Mouse (Mus musculus): ENCODE results near the gene 1700015G11Rik. TPM values are rescaled to one million over a fixed set of nuclear protein-coding genes. Genes with fewer than 3 reads are reported as not detected.

The 1700015G11Rik gene
- polyA plus RNA-seq, 1 experiment from 2014 or later: not detected

GRCm38 (mm10) chr7:51967581-51967980 is 47.9 kb downstream of the 1700015G11Rik start:
- H3K9me3 ChIP-seq (replicated peaks): no peaks in the 10 kb centered on the region
- H3K27me3 ChIP-seq: no peaks in the 10 kb centered on the region
- 52% methylated on average over 4 of the region's 4 CpGs for WGBS (ENCODE audit: insufficient replicate concordance)
- H3K4me3 ChIP-seq (replicated peaks): no peak overlapping the region
- no peak overlapping the region for H3K4me2 ChIP-seq
- H3K27ac ChIP-seq (replicated peaks): no peak overlapping the region
- H3K4me1 ChIP-seq (replicated peaks): no peaks in the 10 kb centered on the region
- no peak for ATAC-seq (ENCODE audit: insufficient read depth)
- H3K36me3 ChIP-seq (replicated peaks): no peaks in the 10 kb centered on the region
- no peak overlapping the region for H3K9ac ChIP-seq

GRCm38 (mm10) chr7:51964681-51965080 is 50.8 kb downstream of the 1700015G11Rik start:
- Histone ChIP-seq H3K27me3 (no peaks in the 10 kb centered on the region), H3K4me1 (replicated peaks) (no peaks in the 10 kb centered on the region), H3K27ac (replicated peaks) (no peak overlapping the region)

GRCm38 (mm10) chr7:51962219-51962952 is 53.1 kb downstream of the 1700015G11Rik start:
- Histone ChIP-seq H3K36me3 (replicated peaks) (no peaks in the 10 kb centered on the region), H3K4me3 (replicated peaks) (no peak overlapping the region), H3K9ac (no peak overlapping the region), H3K4me2 (no peak overlapping the region), H3K9me3 (replicated peaks) (no peaks in the 10 kb centered on the region), H3K27me3 (no peaks in the 10 kb centered on the region), H3K4me1 (replicated peaks) (no peaks in the 10 kb centered on the region), H3K27ac (replicated peaks) (no peak overlapping the region)
- ATAC-seq (ENCODE audit: insufficient read depth): no peak
- 67% methylated on average over 10 of the region's 10 CpGs for WGBS (ENCODE audit: insufficient replicate concordance)

More at GRCm38 (mm10) chr7:51964681-51965080, 50.8 kb downstream of the 1700015G11Rik start:
- Histone ChIP-seq H3K4me3 (replicated peaks) (no peak overlapping the region), H3K9me3 (replicated peaks) (no peaks in the 10 kb centered on the region), H3K9ac (no peak overlapping the region), H3K4me2 (no peak overlapping the region), H3K36me3 (replicated peaks) (no peaks in the 10 kb centered on the region)
- 71% methylated on average over 7 of the region's 7 CpGs for WGBS (ENCODE audit: insufficient replicate concordance)
- no peak for ATAC-seq (ENCODE audit: insufficient read depth)

Other genes starting within 250 kb of the 1700015G11Rik start
- gene Gas2, start 153.7 kb downstream of the 1700015G11Rik start, polyA plus RNA-seq (2015; fragmentation: Nextera tagmentation; extraction: Ambion mirVana): 5.6 and 6.2 TPM in 2 replicates
- 5.4 and 6.4 TPM in 2 replicates for gene Fancf, start 153.5 kb downstream of the 1700015G11Rik start, polyA plus RNA-seq (2015; fragmentation: Nextera tagmentation; extraction: Ambion mirVana)
- gene Svip, start 9.7 kb downstream of the 1700015G11Rik start, polyA plus RNA-seq (2015; fragmentation: Nextera tagmentation; extraction: Ambion mirVana): 17.9 and 19.8 TPM in 2 replicates